In genomic region chr1:36090011-36090721, GRCm38 (mm10) we compare ENCODE assay signal across 9 mouse cellular contexts. TPM values are rescaled to one million over a fixed set of nuclear protein-coding genes. Genes with fewer than 3 reads are reported as not detected.
DNase-seq lines count a peak whose midpoint lies in the region; ATAC-seq lines count a peak whose summit lies in the region.
"Had no signal": no experiment of that assay in that cellular context is flagged by ENCODE, and none has a peak within 500 bp of the region (broad histone marks: within the 10 kb centered on the region; RNA-seq: fewer than 3 reads in every experiment).

No protein-coding gene starts in this region.

- peaks cover 34% of the 10 kb centered on the region for H3K36me3 ChIP-seq in forebrain, embryonic 13.5 days (ENCODE audit: poor library complexity, severe bottlenecking)
- H3K36me3 ChIP-seq in forebrain, embryonic 12.5 days (replicated peaks), result peaks cover 30% of the 10 kb centered on the region
- peaks cover 6% of the 10 kb centered on the region; the same call in 1 of the 2 replicates for H3K36me3 ChIP-seq in intestine, embryonic 15.5 days
- H3K36me3 ChIP-seq in stomach, embryonic 14.5 days (ENCODE audit: control insufficient read depth, insufficient read depth, low read length), result peaks cover 4% of the 10 kb centered on the region; the same call in 1 of the 2 replicates

- no peak overlapping the region for H3K4me2 ChIP-seq in forebrain, embryonic 13.5 days
- H3K4me2 ChIP-seq in forebrain, embryonic 12.5 days, result no peak overlapping the region
- peak overlapping the region; percentile 10; the same call in 1 of the 2 replicates for H3K4me2 ChIP-seq in intestine, embryonic 15.5 days (replicated peaks)
- no peak overlapping the region for H3K4me2 ChIP-seq in stomach, embryonic 14.5 days (replicated peaks; ENCODE audit: low read depth, low read length)

- H3K4me1 ChIP-seq in forebrain, embryonic 13.5 days, result peaks cover 37% of the 10 kb centered on the region
- H3K4me1 ChIP-seq in forebrain, embryonic 12.5 days, result peaks cover 40% of the 10 kb centered on the region
- H3K4me1 ChIP-seq in intestine, embryonic 15.5 days (replicated peaks), result peaks cover 39% of the 10 kb centered on the region
- peaks cover 26% of the 10 kb centered on the region for H3K4me1 ChIP-seq in stomach, embryonic 14.5 days (ENCODE audit: control insufficient read depth, insufficient read depth, low read length)

- 0 out of 2 replicates have a peak, but pooled peaks have one; percentile 3 for ATAC-seq in forebrain, embryonic 13.5 days
- no peak for ATAC-seq in forebrain, embryonic 12.5 days (ENCODE audit: low FRiP score)
- ATAC-seq in intestine, embryonic 15.5 days, result peak; percentile 39
- ATAC-seq in stomach, embryonic 14.5 days (ENCODE audit: insufficient number of reproducible peaks, insufficient read depth, low FRiP score, low read depth), result peak; percentile 8; the same call in 1 of the 2 replicates

- no peaks in the 10 kb centered on the region for H3K9me3 ChIP-seq in forebrain, embryonic 13.5 days (replicated peaks)
- peaks cover 2% of the 10 kb centered on the region; the same call in 1 of the 2 replicates for H3K9me3 ChIP-seq in forebrain, embryonic 12.5 days
- no peaks in the 10 kb centered on the region for H3K9me3 ChIP-seq in intestine, embryonic 15.5 days
- H3K9me3 ChIP-seq in stomach, embryonic 14.5 days (ENCODE audit: control insufficient read depth, low read depth, low read length), result peaks cover 3% of the 10 kb centered on the region; the same call in 1 of the 2 replicates

- H3K9ac ChIP-seq in forebrain, embryonic 13.5 days, result no peak overlapping the region
- no peak overlapping the region for H3K9ac ChIP-seq in forebrain, embryonic 12.5 days
- no peak overlapping the region for H3K9ac ChIP-seq in intestine, embryonic 15.5 days
- H3K9ac ChIP-seq in stomach, embryonic 14.5 days (replicated peaks; ENCODE audit: low read depth, low read length), result no peak overlapping the region

- DNase-seq in ovary, postnatal 36 days (ENCODE audit: low spot score), result peak; percentile 56
- DNase-seq in ovary, postnatal 14 days (ENCODE audit: low spot score), result no peak
- DNase-seq in left cerebral cortex, adult 8-10 months (ENCODE audit: low spot score in 2 of 2), result no peak
- DNase-seq in layer of hippocampus, adult 8-10 months (ENCODE audit: low spot score in 2 of 2), result no peak
- DNase-seq: cerebellum, adult 18-20 months had no signal

- 63% methylated on average over 6 of the region's 6 CpGs for WGBS in forebrain, embryonic 13.5 days
- WGBS in forebrain, embryonic 12.5 days, result 70% methylated on average over 6 of the region's 6 CpGs
- 53% methylated on average over 6 of the region's 6 CpGs for WGBS in intestine, embryonic 15.5 days
- WGBS in stomach, embryonic 14.5 days, result 49% methylated on average over 6 of the region's 6 CpGs

- H3K4me3 ChIP-seq in forebrain, embryonic 13.5 days, result no peak overlapping the region
- no peak overlapping the region for H3K4me3 ChIP-seq in forebrain, embryonic 12.5 days (replicated peaks)
- H3K4me3 ChIP-seq in intestine, embryonic 15.5 days (replicated peaks), result no peak overlapping the region
- H3K4me3 ChIP-seq in stomach, embryonic 14.5 days (ENCODE audit: low read depth, low read length), result no peak overlapping the region

- H3K27me3 ChIP-seq in forebrain, embryonic 13.5 days, result no peaks in the 10 kb centered on the region
- H3K27me3 ChIP-seq in forebrain, embryonic 12.5 days, result no peaks in the 10 kb centered on the region
- no peaks in the 10 kb centered on the region for H3K27me3 ChIP-seq in intestine, embryonic 15.5 days (replicated peaks)
- H3K27me3 ChIP-seq in stomach, embryonic 14.5 days (ENCODE audit: control insufficient read depth, insufficient read depth, low read length), result no peaks in the 10 kb centered on the region

- no peak overlapping the region for H3K27ac ChIP-seq in forebrain, embryonic 13.5 days
- no peak overlapping the region for H3K27ac ChIP-seq in forebrain, embryonic 12.5 days
- H3K27ac ChIP-seq in intestine, embryonic 15.5 days, result peak overlapping the region; percentile 39
- peak overlapping the region; percentile 21; the same call in 1 of the 2 replicates for H3K27ac ChIP-seq in stomach, embryonic 14.5 days (ENCODE audit: low read length)

RNA-seq across cellular contexts. Expression of gene Hs6st1, which starts 22.0 kb away (rescaled TPM):
- polyA plus RNA-seq in forebrain, embryonic 13.5 days (2015; fragmentation: Nextera tagmentation; extraction: Ambion mirVana), result 5.2 and 5.4 TPM in 2 replicates
- 5.1 and 8.4 TPM in 2 replicates for polyA plus RNA-seq in forebrain, embryonic 12.5 days (2016; fragmentation: Nextera tagmentation; extraction: Ambion mirVana)
- polyA plus RNA-seq in intestine, embryonic 15.5 days (2015; fragmentation: Nextera tagmentation; extraction: Ambion mirVana), result 10.6 TPM in 2 replicates
- polyA plus RNA-seq in stomach, embryonic 14.5 days (2014; fragmentation: Nextera tagmentation; extraction: Ambion mirVana), result 8.0 and 8.5 TPM in 2 replicates
- 10 to 100 TPM; 45.5 to 49.0 (median 48.0) TPM for total RNA-seq in left cerebral cortex, adult 8-10 months (2022)
- total RNA-seq in layer of hippocampus, adult 8-10 months (2022), result 10 to 100 TPM; 39.0 to 42.6 (median 40.2) TPM

Comparison
In these comparisons a context has a peak if more than half of its experiments do, and no peak if none do; other contexts are left out.
1. H3K27ac ChIP-seq: peak in intestine, embryonic 15.5 days (single experiment) and stomach, embryonic 14.5 days (single experiment); none in forebrain, embryonic 13.5 days (single experiment) and forebrain, embryonic 12.5 days (single experiment).